Mouse (Mus musculus) bone marrow macrophage, adult 2 months (primary cell): ENCODE measurements around the gene Serpinf1. TPM values are rescaled to one million over a fixed set of nuclear protein-coding genes. Genes with fewer than 3 reads are reported as not detected.
"Not testable (repeated sequence)": the region's sequence is repeated elsewhere in the genome, so short reads cannot be mapped to it uniquely, and the experiment has no call there.

Experiments
- H3K27ac ChIP-seq: 2 replicates; pipeline ENCODE4 v1.5.1; 2012; ENCODE audit warnings: low read depth, low read length; ENCODE audit not compliant: insufficient read depth
- H3K4me1 ChIP-seq: 2 replicates; pipeline ENCODE4 v1.6.1; 2012; ENCODE audit warnings: low read length; ENCODE audit not compliant: control insufficient read depth, insufficient read depth
- H3K4me3 ChIP-seq: 2 replicates; pipeline ENCODE4 v1.5.1; 2012; ENCODE audit warnings: mild to moderate bottlenecking, low read length, moderate library complexity; ENCODE audit not compliant: insufficient read depth
- CTCF ChIP-seq: IDR thresholded peaks from 2 replicates; pipeline ENCODE4 v1.5.1; 2012; ENCODE audit warnings: low read depth, mild to moderate bottlenecking, low read length, moderate library complexity
- POLR2A ChIP-seq: IDR thresholded peaks from 2 replicates; pipeline ENCODE4 v1.6.1; 2012; ENCODE audit warnings: mild to moderate bottlenecking, low read depth, low read length, borderline replicate concordance
- polyA plus RNA-seq: library from polyadenylated mRNA; stranded (reverse); fragments of >200 nt; gene quantifications from 2 replicates; pipeline ENCODE4 v1.2.4, GENCODE M21; 2012; ENCODE audit not compliant: missing spikeins, insufficient read depth, insufficient read length

Gene Serpinf1
- polyA plus RNA-seq, 1 experiment, result 9.9 TPM

- no peak for TF ChIP-seq CTCF
- TF ChIP-seq POLR2A, result no peak
- no peak overlapping the region for H3K4me3 ChIP-seq
- H3K4me1 ChIP-seq, result peaks cover 12% of the 10 kb centered on the region
- no peak overlapping the region for H3K27ac ChIP-seq
Measured at GRCm38 (mm10) chr11:75406104-75406503, 16.4 kb downstream of the Serpinf1 start.

- no peak overlapping the region for H3K27ac ChIP-seq
- no peak for TF ChIP-seq POLR2A
- no peak for TF ChIP-seq CTCF
- H3K4me1 ChIP-seq, result peaks cover 15% of the 10 kb centered on the region
- no peak overlapping the region for H3K4me3 ChIP-seq
Measured at GRCm38 (mm10) chr11:75404801-75405200, 17.7 kb downstream of the Serpinf1 start.

- peaks cover 27% of the 10 kb centered on the region for H3K4me1 ChIP-seq
- TF ChIP-seq CTCF, result no peak
- no peak for TF ChIP-seq POLR2A
- H3K4me3 ChIP-seq, result no peak overlapping the region
- no peak overlapping the region for H3K27ac ChIP-seq
Measured at GRCm38 (mm10) chr11:75403301-75404052, 19.0 kb downstream of the Serpinf1 start.

GRCm38 (mm10) chr11:75402271-75402690, 20.2 kb downstream of the Serpinf1 start:
- no peak overlapping the region for H3K27ac ChIP-seq
- H3K4me3 ChIP-seq, result no peak overlapping the region
- TF ChIP-seq CTCF (peak; percentile 32; the same call in 1 of the 2 replicates), POLR2A (no peak)
- peaks cover 39% of the 10 kb centered on the region for H3K4me1 ChIP-seq

- H3K4me1 ChIP-seq, result peaks cover 52% of the 10 kb centered on the region
- H3K27ac ChIP-seq, result no peak overlapping the region
- TF ChIP-seq CTCF, result no peak
- no peak for TF ChIP-seq POLR2A
- no peak overlapping the region for H3K4me3 ChIP-seq
Measured at GRCm38 (mm10) chr11:75400099-75400498, 22.4 kb downstream of the Serpinf1 start.

DNA sequence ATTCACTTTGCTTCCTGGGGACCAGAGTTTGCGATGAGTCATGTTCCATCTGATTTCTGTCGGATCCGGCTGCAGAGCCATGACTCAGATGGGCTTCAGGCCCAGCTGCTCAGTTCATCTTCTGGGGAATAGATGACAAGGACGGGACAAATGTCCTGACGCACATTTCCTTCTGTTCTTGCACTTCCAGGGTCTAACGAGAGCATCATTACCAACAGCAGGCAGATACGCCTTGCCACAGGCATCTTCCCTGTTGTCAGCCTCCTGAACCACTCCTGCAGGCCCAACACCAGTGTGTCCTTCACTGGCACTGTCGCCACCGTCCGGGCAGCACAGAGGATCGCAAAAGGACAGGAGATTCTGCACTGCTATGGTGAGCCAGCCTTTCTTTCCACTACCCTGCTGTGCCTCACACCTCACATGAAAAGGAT, 23.1 kb downstream of the Serpinf1 start:
- no peak overlapping the region for H3K4me3 ChIP-seq
- no peak for TF ChIP-seq CTCF
- TF ChIP-seq POLR2A, result no peak
- peaks cover 51% of the 10 kb centered on the region for H3K4me1 ChIP-seq
- H3K27ac ChIP-seq, result no peak overlapping the region

DNA sequence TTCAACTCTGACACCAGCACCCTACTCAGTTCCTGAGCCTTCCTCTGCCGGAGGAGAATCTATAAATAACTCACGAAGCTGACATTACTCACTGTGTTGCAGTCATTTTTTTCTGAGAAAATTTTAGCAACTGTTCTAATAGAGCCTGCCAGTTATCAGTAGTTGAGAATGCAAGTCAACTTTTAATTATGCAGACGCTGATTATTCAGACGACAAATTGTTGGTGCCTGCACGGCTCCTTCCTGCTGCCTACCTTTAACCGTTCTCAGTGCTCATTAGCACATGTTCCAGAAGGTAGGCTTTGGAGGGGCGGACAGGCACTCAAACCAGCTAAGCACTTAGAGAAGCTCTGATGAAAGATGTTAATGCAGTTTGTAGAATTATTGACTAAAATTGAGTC, 25.0 kb downstream of the Serpinf1 start:
- Histone ChIP-seq H3K27ac (no peak overlapping the region; the same call in 1 of the 2 replicates), H3K4me3 (no peak overlapping the region), H3K4me1 (peaks cover 42% of the 10 kb centered on the region)
- TF ChIP-seq POLR2A (no peak), CTCF (no peak)

- Histone ChIP-seq H3K4me3 (no peak overlapping the region), H3K4me1 (peaks cover 41% of the 10 kb centered on the region), H3K27ac (no peak overlapping the region)
- TF ChIP-seq POLR2A (no peak), CTCF (no peak)
Measured at GRCm38 (mm10) chr11:75395611-75396010, 26.9 kb downstream of the Serpinf1 start.

- not testable (repeated sequence) for H3K4me3 ChIP-seq, H3K4me1 ChIP-seq, H3K27ac ChIP-seq
Measured at GRCm38 (mm10) chr11:75383529-75383928, 39.0 kb downstream of the Serpinf1 start.

DNA sequence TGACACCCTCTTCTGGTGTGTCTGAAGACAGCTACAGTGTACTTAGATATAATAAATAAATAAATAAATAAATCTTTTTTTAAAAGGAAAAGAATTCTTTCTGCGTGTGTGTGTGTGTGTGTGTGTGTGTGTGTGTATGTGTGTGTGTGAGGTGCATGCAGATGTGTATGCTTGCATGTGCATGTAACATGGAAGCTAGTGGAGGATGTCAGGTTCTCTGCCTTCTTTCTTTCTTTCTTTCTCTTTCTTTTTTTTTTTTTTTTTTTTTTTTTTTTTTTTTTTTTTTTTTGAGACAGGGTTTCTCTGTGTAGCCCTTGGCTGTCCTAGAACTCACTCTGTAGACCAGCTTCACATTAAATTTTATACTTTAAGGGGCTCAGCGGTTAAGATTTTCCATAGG, 43.7 kb downstream of the Serpinf1 start:
- H3K4me1 ChIP-seq, H3K4me3 ChIP-seq, H3K27ac ChIP-seq: not testable (repeated sequence)

GRCm38 (mm10) chr11:75377125-75377524, 45.4 kb downstream of the Serpinf1 start:
- H3K4me3 ChIP-seq, result no peak overlapping the region
- TF ChIP-seq POLR2A, result no peak
- no peak for TF ChIP-seq CTCF
- H3K4me1 ChIP-seq, result no peaks in the 10 kb centered on the region
- H3K27ac ChIP-seq, result no peak overlapping the region

Other genes with a start within 250 kb of the Serpinf1 start
- gene Ovca2, start 243.9 kb downstream of the Serpinf1 start, polyA plus RNA-seq, result 13.4 and 17.7 TPM in 2 replicates
- gene Dph1, start 231.5 kb downstream of the Serpinf1 start, polyA plus RNA-seq, result 7.0 and 8.8 TPM in 2 replicates
- gene Rtn4rl1, start 228.9 kb downstream of the Serpinf1 start, polyA plus RNA-seq, result 0.91 and 1.6 TPM in 2 replicates
- gene Rpa1, start 74.4 kb downstream of the Serpinf1 start, polyA plus RNA-seq, result 43.2 and 48.2 TPM in 2 replicates
- 3.3 and 4.9 TPM in 2 replicates for gene Smyd4, start 74.3 kb downstream of the Serpinf1 start, polyA plus RNA-seq
- not detected in 2 replicates for gene Serpinf2, start 16.9 kb upstream of the Serpinf1 start, polyA plus RNA-seq
- gene Wdr81, start 32.0 kb upstream of the Serpinf1 start, polyA plus RNA-seq, result 41.1 and 46.6 TPM in 2 replicates
- 3.6 and 4.3 TPM in 2 replicates for gene Tlcd2, start 39.0 kb upstream of the Serpinf1 start, polyA plus RNA-seq
- 51.0 and 65.7 TPM in 2 replicates for gene Prpf8, start 64.1 kb upstream of the Serpinf1 start, polyA plus RNA-seq
- gene Rilp, start 87.4 kb upstream of the Serpinf1 start, polyA plus RNA-seq, result 12.8 and 15.9 TPM in 2 replicates
- 32.8 and 33.5 TPM in 2 replicates for gene Scarf1, start 90.8 kb upstream of the Serpinf1 start, polyA plus RNA-seq
- gene Slc43a2, start 109.0 kb upstream of the Serpinf1 start, polyA plus RNA-seq, result 202 and 231 TPM in 2 replicates
- gene Pitpna, start 165.4 kb upstream of the Serpinf1 start, polyA plus RNA-seq, result 512 TPM in 2 replicates
- gene Inpp5k, start 208.3 kb upstream of the Serpinf1 start, polyA plus RNA-seq, result 85.4 and 101 TPM in 2 replicates
- 77.3 and 90.4 TPM in 2 replicates for gene Myo1c, start 227.8 kb upstream of the Serpinf1 start, polyA plus RNA-seq